Mouse (Mus musculus): ENCODE results near the gene Zmiz1.
A peak's percentile ranks its signal among the peaks of the same experiment; 100 is the strongest.

The Zmiz1 gene

GRCm38 (mm10) chr14:25611815-25612698 lies 153.1 kb downstream of the Zmiz1 start:
- no peak for DNase-seq (ENCODE audit: low spot score in 2 of 2)

GRCm38 (mm10) chr14:25613942-25614575 lies 155.1 kb downstream of the Zmiz1 start:
- no peak for DNase-seq (ENCODE audit: low spot score in 2 of 2)

- no peak for DNase-seq (ENCODE audit: low spot score in 2 of 2)
Measured at GRCm38 (mm10) chr14:25614684-25615083, 155.7 kb downstream of the Zmiz1 start.

GRCm38 (mm10) chr14:25615602-25616001 lies 156.6 kb downstream of the Zmiz1 start:
- DNase-seq (ENCODE audit: low spot score in 2 of 2): no peak

DNA sequence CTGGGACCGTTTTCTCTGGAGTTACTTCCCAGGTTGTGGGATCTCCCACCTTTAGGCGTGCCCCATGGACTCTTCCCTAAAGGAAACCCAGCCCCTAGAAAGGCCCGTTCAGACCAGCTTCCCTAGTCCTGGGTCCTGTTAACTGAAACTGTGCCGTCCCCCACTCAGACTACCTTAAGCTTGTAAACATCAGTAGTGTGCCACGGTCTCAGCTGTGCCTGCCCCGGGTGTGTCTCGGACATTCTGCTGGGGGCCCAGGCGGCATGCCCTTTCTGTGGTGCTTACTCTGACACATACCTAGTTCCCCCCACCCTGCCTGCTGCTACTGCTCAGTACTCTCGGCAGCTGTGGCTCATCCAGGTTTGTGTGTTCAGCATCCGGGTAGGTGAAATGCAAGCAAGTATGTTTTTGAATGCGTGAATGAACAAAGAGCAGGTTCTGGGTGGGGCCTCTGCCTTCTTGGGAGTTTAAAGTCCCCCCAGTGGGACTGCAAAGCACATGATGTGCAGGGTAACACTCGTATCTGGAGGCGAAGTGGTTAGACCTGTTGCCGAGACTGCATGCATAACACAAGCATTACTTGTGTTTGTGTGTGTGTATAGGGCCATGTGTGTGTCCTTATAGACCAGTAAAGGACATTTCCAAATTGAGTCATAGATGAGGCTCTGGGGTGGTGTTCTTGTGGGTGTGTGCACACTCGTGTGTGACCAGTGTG lies 157.2 kb downstream of the Zmiz1 start:
- no peak for DNase-seq (ENCODE audit: low spot score in 2 of 2)

GRCm38 (mm10) chr14:25617264-25617663 lies 158.3 kb downstream of the Zmiz1 start:
- no peak for DNase-seq (ENCODE audit: low spot score in 2 of 2)

DNA sequence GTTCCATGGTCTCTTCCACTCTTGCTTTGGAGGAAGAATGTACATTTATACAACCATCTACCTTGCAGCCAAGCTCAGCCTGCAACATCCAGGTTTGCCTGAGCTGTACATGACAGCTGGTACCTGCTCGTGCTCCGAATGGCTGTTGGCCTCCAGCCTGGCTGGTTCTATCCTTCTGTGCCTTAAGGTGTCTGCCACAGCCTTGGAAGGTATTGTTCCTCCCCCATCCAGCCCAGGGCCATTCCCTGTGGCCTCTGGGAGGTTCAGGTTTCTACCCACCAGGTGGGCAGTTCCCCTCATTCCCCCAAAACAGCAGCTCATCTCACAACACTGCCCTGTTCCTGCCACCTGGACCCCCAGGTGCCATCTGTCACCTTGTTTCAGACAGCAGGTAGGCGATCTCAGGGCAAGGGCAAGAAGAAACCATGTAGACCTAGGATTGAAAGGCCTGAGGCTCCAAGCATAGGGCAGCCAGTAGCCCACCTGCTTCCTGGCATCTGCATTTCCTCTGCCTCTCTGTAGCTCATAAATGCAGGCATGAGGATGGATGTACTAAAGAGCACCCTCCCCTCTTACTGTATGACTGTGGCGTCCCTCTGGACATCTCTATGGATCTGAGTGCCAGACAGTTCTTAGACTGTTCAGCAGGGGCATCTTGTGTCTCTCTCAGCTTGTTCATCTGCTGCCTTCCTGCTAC lies 160.2 kb downstream of the Zmiz1 start:
- no peak for DNase-seq (ENCODE audit: low spot score in 2 of 2)

DNA sequence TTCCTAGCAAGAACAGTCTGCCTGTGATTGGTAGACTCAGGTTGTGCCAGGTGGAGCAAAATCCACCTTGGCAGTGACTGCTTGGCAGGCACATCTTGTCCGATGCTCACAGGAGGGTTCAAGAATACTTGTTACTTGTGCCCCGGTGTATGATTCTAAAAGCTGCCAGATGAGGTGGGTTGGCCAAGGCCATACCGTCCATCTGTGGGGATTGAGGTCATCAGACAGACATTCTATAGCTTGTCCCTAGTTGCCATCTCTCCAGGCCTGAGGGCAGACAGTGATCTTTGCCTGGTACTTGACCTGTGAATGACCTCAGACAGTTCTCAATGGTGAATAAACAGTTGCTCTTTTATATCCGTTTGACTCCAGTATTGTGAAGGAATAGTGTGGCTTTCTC lies 161.8 kb downstream of the Zmiz1 start:
- DNase-seq (ENCODE audit: low spot score in 2 of 2): no peak

DNA sequence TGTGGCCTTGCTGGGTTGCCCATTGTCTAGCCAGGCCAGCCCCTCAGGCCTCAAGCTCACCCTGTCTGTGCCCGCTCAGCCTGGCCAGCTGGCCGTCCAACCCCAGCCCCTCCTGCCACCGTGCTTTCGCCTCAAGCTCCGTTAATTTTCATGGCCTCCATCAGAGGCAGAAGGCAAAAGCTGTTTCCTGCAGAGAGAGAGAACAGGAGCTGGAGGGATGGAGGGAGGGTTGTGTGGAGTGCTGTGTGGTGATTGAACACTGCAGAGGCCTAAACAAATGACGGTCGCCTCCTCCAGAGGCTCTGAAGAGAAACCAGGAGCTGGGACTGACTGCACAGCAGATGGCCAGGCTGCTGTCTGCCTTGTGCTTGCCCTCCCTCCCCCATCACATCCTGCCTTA lies 164.7 kb downstream of the Zmiz1 start:
- DNase-seq (ENCODE audit: low spot score in 2 of 2): no peak

DNA sequence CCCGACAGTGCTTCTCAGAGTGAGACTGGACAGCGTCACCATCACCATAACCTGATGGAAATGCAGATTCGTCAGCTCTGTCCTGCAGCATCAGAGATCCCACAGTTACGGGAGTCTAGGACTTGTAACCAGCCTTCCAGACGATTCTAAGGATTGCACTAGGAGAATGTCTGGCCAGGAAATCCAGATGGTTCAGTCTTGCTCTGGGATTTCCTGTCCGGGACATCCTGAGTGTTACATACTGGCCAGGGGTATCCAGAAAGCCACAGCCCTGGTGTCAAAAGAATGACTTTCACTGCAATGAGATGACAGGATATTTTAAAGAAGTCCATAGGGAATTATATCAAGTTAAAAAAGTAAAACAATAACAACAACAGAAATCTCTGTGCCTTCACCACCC lies 165.7 kb downstream of the Zmiz1 start:
- no peak for DNase-seq (ENCODE audit: low spot score in 2 of 2)

- no peak for DNase-seq (ENCODE audit: low spot score in 2 of 2)
Measured at GRCm38 (mm10) chr14:25627599-25628255, 168.7 kb downstream of the Zmiz1 start.

GRCm38 (mm10) chr14:25628448-25629099 lies 169.6 kb downstream of the Zmiz1 start:
- DNase-seq (ENCODE audit: low spot score in 2 of 2): no peak

- DNase-seq (ENCODE audit: low spot score in 2 of 2): no peak
Measured at GRCm38 (mm10) chr14:25629866-25630606, 171.1 kb downstream of the Zmiz1 start.

- no peak for DNase-seq (ENCODE audit: low spot score in 2 of 2)
Measured at GRCm38 (mm10) chr14:25630647-25631409, 171.8 kb downstream of the Zmiz1 start.

DNA sequence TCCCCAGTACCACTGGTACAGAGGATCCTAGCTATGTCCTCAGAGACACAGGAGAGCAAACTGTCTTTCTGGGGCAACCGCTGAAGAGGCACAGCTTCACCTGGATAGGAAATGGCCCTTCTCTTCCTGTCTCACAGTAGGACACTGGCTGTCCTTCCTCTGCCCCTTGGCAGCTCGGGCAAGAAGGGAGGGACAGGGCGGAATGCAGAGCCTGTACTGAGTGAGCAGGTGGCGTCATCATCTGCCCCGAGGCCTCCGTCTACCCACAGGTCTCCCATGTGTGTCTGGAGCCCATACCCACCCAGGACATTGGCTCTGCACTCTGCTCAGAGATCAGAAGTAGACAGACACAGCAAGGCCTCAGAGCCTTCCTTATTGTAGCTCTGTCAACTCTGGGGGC lies 172.5 kb downstream of the Zmiz1 start:
- no peak for DNase-seq (ENCODE audit: low spot score in 2 of 2)

DNA sequence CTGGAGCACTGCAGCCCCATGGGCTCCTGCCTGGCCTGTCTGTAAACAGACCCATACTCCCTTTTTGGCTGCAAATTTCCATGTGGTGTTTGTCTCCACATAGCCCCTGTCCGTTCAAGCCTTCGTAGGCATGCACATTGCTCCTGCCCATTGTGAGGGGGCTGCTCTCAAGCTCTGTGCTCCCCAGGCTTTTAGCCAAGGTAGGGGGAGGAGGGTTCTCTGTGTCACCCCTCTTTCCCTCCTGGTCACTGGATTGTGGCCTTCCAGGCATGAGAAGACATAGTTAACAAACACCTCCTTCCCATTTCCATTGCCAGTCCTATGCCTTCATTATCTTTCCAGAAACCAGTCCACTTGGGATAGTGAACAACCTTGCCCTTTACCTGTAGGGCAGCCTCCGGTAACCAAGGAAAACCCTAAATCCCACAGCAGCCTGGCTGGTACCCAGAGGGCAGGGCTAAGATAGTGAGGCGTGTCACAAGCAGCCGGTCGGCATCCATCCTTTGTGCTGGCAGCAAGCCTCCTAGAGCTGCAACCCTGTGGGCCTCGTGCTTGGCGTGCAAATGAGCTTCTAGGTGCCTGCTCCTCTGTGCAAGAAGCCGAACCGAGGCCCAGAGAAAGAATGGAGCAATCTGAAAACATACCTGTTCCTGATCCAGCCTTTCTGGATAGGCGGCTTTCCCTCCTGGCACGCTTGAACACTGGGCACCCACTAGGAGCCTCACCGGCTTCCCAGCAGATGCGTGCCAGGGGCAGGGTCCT lies 174.7 kb downstream of the Zmiz1 start:
- peak in 1 of 2 experiments; percentile 27 for DNase-seq (ENCODE audit: low spot score in 2 of 2)

DNA sequence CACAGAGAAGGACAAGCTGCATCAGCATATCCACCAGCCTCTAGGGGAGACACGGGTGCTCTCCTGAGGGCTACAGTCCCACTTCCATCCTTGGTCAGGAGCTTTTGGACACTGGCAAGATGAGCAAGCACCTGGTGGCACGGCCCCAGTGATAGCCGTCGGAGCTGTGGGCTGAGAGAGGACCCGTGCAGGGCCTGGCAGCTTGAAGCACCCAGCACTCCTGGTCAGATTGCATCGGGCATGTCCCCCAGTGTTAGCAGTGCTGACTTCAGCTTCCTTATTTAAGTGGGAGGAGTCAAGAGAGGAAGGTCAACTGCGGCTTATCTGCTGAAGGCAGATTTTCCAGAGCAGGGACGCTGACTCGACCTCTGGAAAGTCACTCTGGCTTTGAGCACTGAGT lies 175.3 kb downstream of the Zmiz1 start:
- DNase-seq (ENCODE audit: low spot score in 2 of 2): peak in 1 of 2 experiments; percentile 31

- no peak for DNase-seq (ENCODE audit: low spot score in 2 of 2)
Measured at GRCm38 (mm10) chr14:25635746-25636145, 176.8 kb downstream of the Zmiz1 start.

DNA sequence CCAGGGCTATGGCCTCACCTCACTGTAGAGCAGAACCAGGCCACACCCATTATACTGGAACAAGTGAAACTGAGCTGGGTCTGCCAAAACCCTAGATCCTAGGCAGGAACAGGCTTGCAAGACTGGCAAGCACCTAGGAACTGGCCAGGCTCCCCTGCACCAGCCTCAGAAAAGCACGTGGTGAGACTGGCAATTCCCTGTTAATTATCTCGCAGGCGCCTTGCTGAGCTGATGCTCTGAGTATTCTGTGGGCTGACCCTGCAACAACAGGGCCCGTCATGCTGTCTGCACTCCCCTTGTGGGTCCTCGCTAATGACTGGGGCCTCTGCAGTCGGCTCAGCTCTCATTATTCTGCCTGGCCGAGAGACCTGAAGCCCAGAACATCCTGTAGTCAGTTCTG lies 177.3 kb downstream of the Zmiz1 start:
- DNase-seq (ENCODE audit: low spot score in 2 of 2): peak in 1 of 2 experiments; percentile 24

Measured in urinary bladder, adult 18-20 months (tissue).